Mouse (Mus musculus) heart, embryonic 11.5 days (tissue): Measurements from ENCODE around the gene Sycn. TPM values are rescaled to one million over a fixed set of nuclear protein-coding genes. Genes with fewer than 3 reads are reported as not detected.

Experiments used
- ATAC-seq: fragments of 200-750 bp; cut with Nextera tagmentation; replicated peaks from 2 replicates; pipeline ENCODE4 v1.8.0; 2017; ENCODE audit warnings: moderate library complexity; ENCODE audit not compliant: insufficient number of reproducible peaks, low FRiP score, low TSS enrichment
- H3K27ac ChIP-seq: fragments of 300-500 bp; sonication (generic); 2 replicates; pipeline ENCODE4 v1.5.1; 2014; ENCODE audit warnings: mild to moderate bottlenecking, low read depth, low read length
- H3K27me3 ChIP-seq: fragments of 300-500 bp; sonication (generic); 2 replicates; pipeline ENCODE4 v1.6.1; 2014; ENCODE audit warnings: mild to moderate bottlenecking, low read length, mixed read lengths; ENCODE audit not compliant: control insufficient read depth, insufficient read depth
- H3K36me3 ChIP-seq: fragments of 300-500 bp; sonication (generic); 2 replicates; pipeline ENCODE4 v1.6.1; 2014; ENCODE audit warnings: mild to moderate bottlenecking, low read length, moderate library complexity, mixed read lengths; ENCODE audit not compliant: control insufficient read depth, insufficient read depth
- H3K4me1 ChIP-seq: fragments of 300-500 bp; sonication (generic); 2 replicates; pipeline ENCODE4 v1.6.1; 2014; ENCODE audit warnings: low read length; ENCODE audit not compliant: control insufficient read depth, insufficient read depth
- H3K4me2 ChIP-seq: fragments of 300-500 bp; sonication (generic); 2 replicates; pipeline ENCODE4 v1.6.1; 2014; ENCODE audit warnings: mild to moderate bottlenecking, moderate library complexity
- H3K4me3 ChIP-seq: fragments of 300-500 bp; sonication (generic); 2 replicates; pipeline ENCODE4 v1.5.1; 2014; ENCODE audit warnings: low read depth, low read length
- H3K9ac ChIP-seq: fragments of 300-500 bp; sonication (generic); 2 replicates; pipeline ENCODE4 v1.6.1; 2014; ENCODE audit warnings: mild to moderate bottlenecking, low read depth, low read length, moderate library complexity
- H3K9me3 ChIP-seq: fragments of 300-500 bp; sonication (generic); replicated peaks from 2 replicates; pipeline ENCODE4 v1.6.1; 2016; ENCODE audit warnings: low read length; ENCODE audit not compliant: control insufficient read depth
- WGBS: fragments of 180-500 bp; shearing (Covaris S2); extraction: QIAGEN DNeasy Blood & Tissue Kit; methylation state at CpG from one replicate; pipeline ENCODE4 v1.1.7; 2014; ENCODE audit not compliant: insufficient replicate concordance; 5-methylcytosine and 5-hydroxymethylcytosine counted together
- polyA plus RNA-seq: library from polyadenylated mRNA; unstranded; fragments of >200 nt; fragmentation: Nextera tagmentation; extraction: Ambion mirVana; gene quantifications from 2 replicates; pipeline ENCODE4 v1.2.1, GENCODE M21; 2014

Gene Sycn
- polyA plus RNA-seq, 1 experiment from 2014 or later, result not detected

GRCm38 (mm10) chr7:28547628-28548027, 6.9 kb downstream of the Sycn start:
- Histone ChIP-seq H3K9ac (no peak overlapping the region), H3K27me3 (peaks cover 46% of the 10 kb centered on the region), H3K4me2 (no peak overlapping the region), H3K9me3 (no peaks in the 10 kb centered on the region), H3K4me3 (no peak overlapping the region), H3K36me3 (no peaks in the 10 kb centered on the region), H3K27ac (no peak overlapping the region), H3K4me1 (peaks cover 9% of the 10 kb centered on the region; the same call in 1 of the 2 replicates)
- 61% methylated on average over 7 of the region's 7 CpGs for WGBS
- ATAC-seq, result no peak

GRCm38 (mm10) chr7:28553076-28553475, 12.4 kb downstream of the Sycn start:
- Histone ChIP-seq H3K27me3 (peaks cover 6% of the 10 kb centered on the region), H3K4me1 (peaks cover 18% of the 10 kb centered on the region), H3K4me2 (no peak overlapping the region), H3K4me3 (no peak overlapping the region), H3K9ac (no peak overlapping the region), H3K36me3 (no peaks in the 10 kb centered on the region), H3K9me3 (no peaks in the 10 kb centered on the region), H3K27ac (no peak overlapping the region)
- 83% methylated on average over 6 of the region's 6 CpGs for whole genome bisulfite sequencing
- no peak for ATAC-seq

GRCm38 (mm10) chr7:28555939-28556535, 15.4 kb downstream of the Sycn start:
- H3K27ac ChIP-seq, result no peak overlapping the region
- no peak for ATAC-seq
- no peaks in the 10 kb centered on the region for H3K27me3 ChIP-seq
- no peaks in the 10 kb centered on the region for H3K9me3 ChIP-seq
- peaks cover 21% of the 10 kb centered on the region for H3K4me1 ChIP-seq
- no peak overlapping the region for H3K9ac ChIP-seq
- peaks cover 6% of the 10 kb centered on the region for H3K36me3 ChIP-seq
- H3K4me3 ChIP-seq, result no peak overlapping the region
- H3K4me2 ChIP-seq, result no peak overlapping the region
- 18% methylated on average over 5 of the region's 5 CpGs for WGBS

DNA sequence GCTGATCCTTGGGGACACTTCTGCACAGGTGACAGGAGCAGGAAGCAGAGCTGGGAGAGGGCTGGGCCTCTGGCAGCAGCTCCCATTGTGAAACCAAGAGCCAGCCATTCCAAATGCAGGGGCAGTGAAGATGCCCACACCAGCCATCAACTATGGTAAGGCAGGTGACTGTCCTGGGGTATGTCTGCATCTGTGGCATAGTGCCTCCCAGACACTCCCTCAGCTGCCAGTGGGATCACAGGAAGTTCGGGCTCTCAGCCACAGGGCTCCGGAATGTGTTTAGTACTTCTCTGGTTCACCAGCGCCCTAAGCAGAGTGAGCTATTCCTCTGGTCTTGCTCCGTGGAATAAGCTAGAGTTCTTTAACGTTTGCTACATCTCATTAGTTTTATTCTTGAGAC, 16.4 kb downstream of the Sycn start:
- no peaks in the 10 kb centered on the region for H3K9me3 ChIP-seq
- no peak overlapping the region for H3K9ac ChIP-seq
- 65% methylated on average over 5 of the region's 5 CpGs for WGBS
- H3K36me3 ChIP-seq, result peaks cover 8% of the 10 kb centered on the region
- no peak overlapping the region for H3K4me2 ChIP-seq
- H3K27me3 ChIP-seq, result no peaks in the 10 kb centered on the region
- no peak overlapping the region for H3K4me3 ChIP-seq
- H3K4me1 ChIP-seq, result peaks cover 21% of the 10 kb centered on the region
- H3K27ac ChIP-seq, result no peak overlapping the region
- ATAC-seq, result no peak

- Histone ChIP-seq H3K9me3 (no peaks in the 10 kb centered on the region), H3K4me1 (peaks cover 21% of the 10 kb centered on the region), H3K27ac (0 out of 2 replicates have a peak overlapping the region, but pooled peaks have one; percentile 12), H3K27me3 (no peaks in the 10 kb centered on the region), H3K36me3 (peaks cover 12% of the 10 kb centered on the region), H3K4me2 (no peak overlapping the region), H3K9ac (no peak overlapping the region), H3K4me3 (no peak overlapping the region)
- no peak for ATAC-seq
- WGBS, result 39% methylated on average over 6 of the region's 6 CpGs
Measured at GRCm38 (mm10) chr7:28557708-28558107, 17.0 kb downstream of the Sycn start.

DNA sequence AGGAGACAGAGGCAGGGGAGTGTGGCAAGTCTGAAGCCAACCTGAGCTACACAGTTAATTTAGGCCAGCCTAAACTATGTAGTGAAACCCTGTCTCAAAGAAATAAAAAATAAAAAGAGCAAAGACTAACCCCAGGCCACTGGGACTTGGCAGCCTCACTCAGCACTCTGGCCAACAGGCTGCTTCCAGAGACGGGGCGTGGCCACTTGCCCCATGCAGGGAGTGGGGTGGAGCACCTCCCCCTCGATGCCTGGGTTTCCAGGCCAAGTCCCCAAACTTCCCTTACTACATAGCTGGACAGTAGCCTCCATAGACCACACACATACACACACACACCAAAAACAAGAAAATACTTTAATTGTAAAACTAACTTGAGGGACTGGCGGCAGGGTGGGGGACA, 17.8 kb downstream of the Sycn start:
- H3K36me3 ChIP-seq, result peaks cover 15% of the 10 kb centered on the region
- H3K4me1 ChIP-seq, result peaks cover 21% of the 10 kb centered on the region
- no peaks in the 10 kb centered on the region for H3K9me3 ChIP-seq
- H3K4me2 ChIP-seq, result no peak overlapping the region
- H3K4me3 ChIP-seq, result no peak overlapping the region
- no peak overlapping the region for H3K9ac ChIP-seq
- H3K27ac ChIP-seq, result no peak overlapping the region
- WGBS, result 56% methylated on average over 4 of the region's 4 CpGs
- ATAC-seq, result no peak
- no peaks in the 10 kb centered on the region for H3K27me3 ChIP-seq

DNA sequence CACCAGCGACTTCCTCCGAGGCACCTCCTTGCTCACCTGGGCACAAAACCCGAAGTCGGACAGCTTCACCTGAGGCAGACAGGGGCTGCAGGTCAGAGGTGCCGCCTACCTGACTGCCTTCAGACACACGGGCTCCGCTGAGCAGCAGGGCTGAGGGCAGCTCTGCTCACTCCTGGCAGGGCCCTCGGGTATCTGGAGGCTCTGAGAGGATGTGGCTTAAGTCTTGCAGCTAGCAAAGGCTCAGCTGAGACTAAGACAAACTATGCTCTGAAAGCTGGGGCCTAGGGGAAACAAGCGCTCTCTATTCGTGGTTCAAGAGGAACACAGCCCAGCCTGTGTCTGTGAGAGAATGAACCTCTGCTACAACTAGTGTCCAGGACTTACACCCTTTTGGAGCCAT, 20.2 kb downstream of the Sycn start:
- no peak overlapping the region for H3K9ac ChIP-seq
- H3K27me3 ChIP-seq, result no peaks in the 10 kb centered on the region
- WGBS, result 90% methylated on average over 10 of the region's 10 CpGs
- ATAC-seq, result no peak
- no peak overlapping the region for H3K4me2 ChIP-seq
- H3K36me3 ChIP-seq, result peaks cover 27% of the 10 kb centered on the region
- H3K4me1 ChIP-seq, result peaks cover 19% of the 10 kb centered on the region
- H3K4me3 ChIP-seq, result no peak overlapping the region
- no peak overlapping the region for H3K27ac ChIP-seq
- no peaks in the 10 kb centered on the region for H3K9me3 ChIP-seq

GRCm38 (mm10) chr7:28561967-28562366, 21.3 kb downstream of the Sycn start:
- Histone ChIP-seq H3K4me1 (peaks cover 10% of the 10 kb centered on the region; the same call in 1 of the 2 replicates), H3K27ac (no peak overlapping the region), H3K27me3 (no peaks in the 10 kb centered on the region), H3K4me2 (no peak overlapping the region), H3K9me3 (no peaks in the 10 kb centered on the region), H3K4me3 (no peak overlapping the region), H3K9ac (no peak overlapping the region), H3K36me3 (peaks cover 32% of the 10 kb centered on the region)
- 84% methylated on average over 11 of the region's 11 CpGs for WGBS
- no peak for ATAC-seq

- Histone ChIP-seq H3K9me3 (no peaks in the 10 kb centered on the region), H3K36me3 (peaks cover 36% of the 10 kb centered on the region), H3K4me3 (no peak overlapping the region), H3K27me3 (no peaks in the 10 kb centered on the region), H3K4me2 (no peak overlapping the region), H3K9ac (no peak overlapping the region), H3K27ac (no peak overlapping the region), H3K4me1 (peaks cover 6% of the 10 kb centered on the region; the same call in 1 of the 2 replicates)
- no peak for ATAC-seq
- WGBS, result 89% methylated on average over 13 of the region's 13 CpGs
Measured at GRCm38 (mm10) chr7:28562371-28562770, 21.7 kb downstream of the Sycn start.
